Mouse (Mus musculus) midbrain, embryonic 13.5 days (tissue): ENCODE measurements around the gene Mrtfb. TPM values are rescaled to one million over a fixed set of nuclear protein-coding genes. Genes with fewer than 3 reads are reported as not detected.
A peak's percentile ranks its signal among the peaks of the same experiment; 100 is the strongest.

Experiments
- ATAC-seq: fragments of 200-750 bp; cut with Nextera tagmentation; 2 replicates; pipeline ENCODE4 v1.8.0; 2017; ENCODE audit warnings: mild to moderate bottlenecking, moderate TSS enrichment, moderate library complexity
- H3K27ac ChIP-seq: fragments of 300-500 bp; sonication (generic); 2 replicates; pipeline ENCODE4 v1.5.1; 2015; ENCODE audit warnings: inconsistent platforms, mild to moderate bottlenecking, moderate library complexity
- H3K27me3 ChIP-seq: fragments of 300-500 bp; sonication (generic); 2 replicates; pipeline ENCODE4 v1.6.1; 2015; ENCODE audit warnings: mild to moderate bottlenecking, inconsistent platforms
- H3K36me3 ChIP-seq: fragments of 300-500 bp; sonication (generic); 2 replicates; pipeline ENCODE4 v1.6.1; 2015; ENCODE audit warnings: mild to moderate bottlenecking, inconsistent platforms
- H3K4me1 ChIP-seq: fragments of 300-500 bp; sonication (generic); replicated peaks from 2 replicates; pipeline ENCODE4 v1.6.1; 2015; ENCODE audit warnings: inconsistent platforms
- H3K4me2 ChIP-seq: fragments of 300-500 bp; sonication (generic); replicated peaks from 2 replicates; pipeline ENCODE4 v1.6.1; 2015; ENCODE audit warnings: moderate library complexity, mild to moderate bottlenecking, inconsistent platforms
- H3K4me3 ChIP-seq: fragments of 300-500 bp; sonication (generic); replicated peaks from 2 replicates; pipeline ENCODE4 v1.5.1; 2015; ENCODE audit warnings: mild to moderate bottlenecking, inconsistent platforms
- H3K9ac ChIP-seq: fragments of 300-500 bp; sonication (generic); replicated peaks from 2 replicates; pipeline ENCODE4 v1.6.1; 2015; ENCODE audit warnings: mild to moderate bottlenecking, inconsistent platforms
- H3K9me3 ChIP-seq: fragments of 300-500 bp; sonication (generic); 2 replicates; pipeline ENCODE4 v1.6.1; 2016; ENCODE audit warnings: mild to moderate bottlenecking, inconsistent platforms
- WGBS: fragments of 180-500 bp; shearing (Covaris S2); methylation state at CpG from one replicate; pipeline ENCODE4 v1.1.7; 2015; 5-methylcytosine and 5-hydroxymethylcytosine counted together
- polyA plus RNA-seq: library from polyadenylated mRNA; unstranded; fragments of >200 nt; fragmentation: Nextera tagmentation; extraction: Ambion mirVana; gene quantifications from 2 replicates; pipeline ENCODE4 v1.2.1, GENCODE M21; 2015

Mrtfb gene
- 10.0 and 12.6 TPM in 2 replicates for polyA plus RNA-seq

DNA sequence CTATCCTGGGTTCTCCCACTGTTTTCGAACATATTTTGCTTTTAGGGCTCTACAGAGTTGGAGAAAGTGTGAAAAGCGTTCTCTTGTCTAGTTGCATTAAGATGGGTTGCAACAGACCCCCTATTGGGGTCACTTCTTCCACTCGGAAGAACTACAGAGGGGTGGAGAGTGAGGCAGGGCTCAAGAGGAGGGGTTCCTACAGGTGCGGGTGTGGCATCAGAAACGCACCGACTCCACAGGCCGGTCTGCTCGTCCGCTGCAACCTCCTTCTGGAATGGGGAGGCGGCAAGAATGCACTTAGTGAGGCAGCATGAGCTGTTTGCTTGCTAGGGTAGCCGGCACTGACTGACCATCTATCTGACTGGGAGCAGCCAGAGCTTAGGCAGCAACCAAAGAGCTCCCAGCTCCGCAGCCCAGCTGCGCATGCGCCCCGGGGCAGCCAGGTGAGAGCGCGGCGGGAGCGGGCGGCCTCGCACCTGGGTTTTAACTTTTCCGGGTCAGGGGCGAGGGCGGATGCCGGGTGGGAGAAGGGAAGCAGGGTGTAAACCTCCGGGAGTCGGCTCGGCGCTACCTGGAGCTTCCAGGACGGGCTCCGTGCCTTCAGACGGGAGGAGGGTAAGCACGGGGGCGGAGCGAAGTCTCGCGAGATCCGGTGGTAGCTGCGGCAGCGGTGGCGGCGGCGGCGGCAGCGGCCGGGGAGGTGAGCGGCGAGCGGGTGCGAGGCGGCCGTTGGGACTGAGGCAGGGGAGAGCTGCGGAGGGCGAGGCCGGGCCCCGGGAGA lies at the start of gene Mrtfb:
Mrtfb (plus strand) TSS at position 627 of the 781 bp plus-strand sequence.
- H3K27me3 ChIP-seq: no peaks in the 10 kb centered on the region
- peak within 1 kb of the TSS; percentile 86 for H3K9ac ChIP-seq
- H3K9me3 ChIP-seq: no peaks in the 10 kb centered on the region
- peak within 1 kb of the TSS; percentile 78 for H3K4me3 ChIP-seq
- 1% methylated on average over 46 of the region's 56 CpGs for WGBS
- ATAC-seq: peak; percentile 92
- peaks cover 19% of the 10 kb centered on the region for H3K4me1 ChIP-seq
- H3K27ac ChIP-seq: peak within 1 kb of the TSS; percentile 71
- no peaks in the 10 kb centered on the region for H3K36me3 ChIP-seq
- H3K4me2 ChIP-seq: peak within 1 kb of the TSS; percentile 70

DNA sequence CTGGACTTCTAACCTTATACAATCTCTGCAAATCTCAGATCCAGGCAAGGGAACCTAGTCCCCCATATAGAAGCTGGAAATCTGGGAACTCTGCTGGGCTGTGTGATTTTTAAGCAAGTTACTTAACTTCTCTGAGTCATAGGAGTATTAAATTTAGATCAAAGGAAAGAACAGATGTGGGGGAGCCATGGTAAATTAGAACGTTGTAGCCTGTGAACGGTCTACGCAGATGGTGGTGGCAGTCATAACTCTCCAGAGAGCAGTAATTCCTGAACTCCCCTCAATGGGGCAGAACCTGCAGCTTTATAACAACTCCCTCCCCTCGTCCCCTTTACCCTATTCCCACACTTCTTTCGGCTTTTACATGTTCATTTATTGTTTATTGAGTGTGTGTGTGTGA lies 48.6 kb upstream of the Mrtfb start:
- Histone ChIP-seq H3K27me3 (no peaks in the 10 kb centered on the region), H3K9ac (no peak overlapping the region), H3K4me1 (no peaks in the 10 kb centered on the region), H3K9me3 (no peaks in the 10 kb centered on the region), H3K36me3 (no peaks in the 10 kb centered on the region), H3K4me2 (no peak overlapping the region), H3K27ac (no peak overlapping the region), H3K4me3 (no peak overlapping the region)
- ATAC-seq: 0 out of 2 replicates have a peak, but pooled peaks have one; percentile 58
- WGBS: 51% methylated on average over 5 of the region's 5 CpGs

GRCm38 (mm10) chr16:13208087-13208486 lies 48.2 kb upstream of the Mrtfb start:
- no peaks in the 10 kb centered on the region for H3K27me3 ChIP-seq
- WGBS: 23% methylated on average over 3 of the region's 3 CpGs
- H3K4me1 ChIP-seq: no peaks in the 10 kb centered on the region
- H3K9me3 ChIP-seq: no peaks in the 10 kb centered on the region
- no peak overlapping the region for H3K4me2 ChIP-seq
- ATAC-seq: no peak
- H3K9ac ChIP-seq: no peak overlapping the region
- no peak overlapping the region for H3K4me3 ChIP-seq
- H3K36me3 ChIP-seq: no peaks in the 10 kb centered on the region
- no peak overlapping the region for H3K27ac ChIP-seq

DNA sequence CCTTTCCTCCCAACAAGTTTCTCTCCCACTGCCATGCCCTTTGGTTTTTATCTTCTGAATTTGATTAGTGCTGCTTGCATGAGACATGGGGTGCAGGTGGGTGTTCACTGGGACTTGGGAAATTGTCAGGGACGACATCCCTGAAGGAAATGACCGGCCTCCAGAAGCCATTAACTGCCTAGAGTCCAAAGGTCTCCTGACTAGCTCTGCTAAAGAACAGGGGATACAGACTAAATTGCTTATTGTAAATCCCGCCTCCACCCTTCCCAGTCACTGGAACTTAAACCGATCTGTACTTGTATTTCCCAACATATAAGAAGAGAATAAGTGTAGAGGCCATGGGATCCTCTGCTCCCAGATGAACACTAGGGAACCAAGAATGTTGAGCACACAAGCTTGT lies 43.5 kb upstream of the Mrtfb start:
- no peak for ATAC-seq
- H3K4me1 ChIP-seq: no peaks in the 10 kb centered on the region
- H3K9ac ChIP-seq: no peak overlapping the region
- H3K9me3 ChIP-seq: no peaks in the 10 kb centered on the region
- H3K27me3 ChIP-seq: no peaks in the 10 kb centered on the region
- no peak overlapping the region for H3K4me2 ChIP-seq
- WGBS: 90% methylated on average over 4 of the region's 4 CpGs
- no peak overlapping the region for H3K27ac ChIP-seq
- H3K4me3 ChIP-seq: no peak overlapping the region
- H3K36me3 ChIP-seq: no peaks in the 10 kb centered on the region

DNA sequence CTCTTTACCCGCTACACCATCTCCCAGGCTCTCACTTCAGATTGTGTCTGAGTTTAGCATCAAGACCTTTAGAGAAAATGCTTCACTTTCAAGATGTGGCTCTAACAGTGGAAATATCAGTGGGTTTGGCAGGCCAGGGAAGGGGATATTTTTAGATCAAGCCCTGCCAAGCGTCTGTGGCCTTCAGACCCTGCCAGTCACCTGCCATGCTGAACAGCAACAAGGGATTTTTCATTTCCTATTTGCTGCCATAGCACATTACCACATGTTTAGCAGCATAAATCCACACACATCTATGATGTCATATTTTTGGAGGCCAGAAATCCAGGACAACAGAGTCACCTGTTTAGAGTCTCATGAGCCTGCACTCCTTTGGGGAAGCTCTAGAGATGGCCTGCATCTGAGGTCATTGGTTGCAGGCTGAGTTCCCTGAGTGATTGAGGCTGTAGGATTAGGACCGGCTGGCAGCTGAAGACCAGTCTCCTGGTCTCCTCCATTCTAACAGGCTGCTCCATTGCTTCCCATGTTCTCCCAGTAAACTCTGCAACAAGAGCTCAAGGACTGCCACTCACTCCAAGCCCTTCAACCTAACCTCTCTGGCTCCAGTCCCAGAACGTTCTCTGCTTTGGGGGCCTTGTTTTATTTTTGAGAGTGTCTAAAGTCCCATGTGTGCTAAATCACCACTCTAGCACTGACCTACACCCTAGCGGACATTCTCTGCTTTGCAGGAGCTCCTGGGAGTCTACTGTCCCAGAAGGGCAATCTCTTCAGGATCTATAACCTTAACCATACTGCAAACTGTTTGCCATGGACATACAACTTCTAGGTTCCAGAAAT lies 39.9 kb upstream of the Mrtfb start:
- no peaks in the 10 kb centered on the region for H3K4me1 ChIP-seq
- H3K9me3 ChIP-seq: no peaks in the 10 kb centered on the region
- H3K4me2 ChIP-seq: no peak overlapping the region
- H3K36me3 ChIP-seq: no peaks in the 10 kb centered on the region
- H3K4me3 ChIP-seq: no peak overlapping the region
- H3K27ac ChIP-seq: no peak overlapping the region
- H3K27me3 ChIP-seq: no peaks in the 10 kb centered on the region
- WGBS: 75% methylated on average over 5 of the region's 5 CpGs
- no peak for ATAC-seq
- no peak overlapping the region for H3K9ac ChIP-seq

- 87% methylated on average over 8 of the region's 8 CpGs for WGBS
- no peak overlapping the region for H3K4me2 ChIP-seq
- H3K4me1 ChIP-seq: no peaks in the 10 kb centered on the region
- no peak overlapping the region for H3K27ac ChIP-seq
- H3K27me3 ChIP-seq: no peaks in the 10 kb centered on the region
- H3K4me3 ChIP-seq: no peak overlapping the region
- no peak for ATAC-seq
- no peak overlapping the region for H3K9ac ChIP-seq
- no peaks in the 10 kb centered on the region for H3K9me3 ChIP-seq
- no peaks in the 10 kb centered on the region for H3K36me3 ChIP-seq
Measured at GRCm38 (mm10) chr16:13217951-13218350, 38.3 kb upstream of the Mrtfb start.

- no peak for ATAC-seq
- Histone ChIP-seq H3K4me1 (no peaks in the 10 kb centered on the region), H3K27me3 (no peaks in the 10 kb centered on the region), H3K36me3 (no peaks in the 10 kb centered on the region), H3K9me3 (no peaks in the 10 kb centered on the region), H3K27ac (no peak overlapping the region), H3K4me3 (no peak overlapping the region), H3K4me2 (no peak overlapping the region), H3K9ac (no peak overlapping the region)
- 89% methylated on average over 1 of the region's 1 CpGs for WGBS
Measured at GRCm38 (mm10) chr16:13221475-13221874, 34.8 kb upstream of the Mrtfb start.

- 86% methylated on average over 7 of the region's 7 CpGs for WGBS
- no peaks in the 10 kb centered on the region for H3K27me3 ChIP-seq
- no peak overlapping the region for H3K9ac ChIP-seq
- no peak overlapping the region for H3K4me2 ChIP-seq
- no peak overlapping the region for H3K27ac ChIP-seq
- H3K36me3 ChIP-seq: no peaks in the 10 kb centered on the region
- no peak for ATAC-seq
- no peak overlapping the region for H3K4me3 ChIP-seq
- H3K4me1 ChIP-seq: no peaks in the 10 kb centered on the region
- no peaks in the 10 kb centered on the region for H3K9me3 ChIP-seq
Measured at GRCm38 (mm10) chr16:13232043-13232442, 24.2 kb upstream of the Mrtfb start.

DNA sequence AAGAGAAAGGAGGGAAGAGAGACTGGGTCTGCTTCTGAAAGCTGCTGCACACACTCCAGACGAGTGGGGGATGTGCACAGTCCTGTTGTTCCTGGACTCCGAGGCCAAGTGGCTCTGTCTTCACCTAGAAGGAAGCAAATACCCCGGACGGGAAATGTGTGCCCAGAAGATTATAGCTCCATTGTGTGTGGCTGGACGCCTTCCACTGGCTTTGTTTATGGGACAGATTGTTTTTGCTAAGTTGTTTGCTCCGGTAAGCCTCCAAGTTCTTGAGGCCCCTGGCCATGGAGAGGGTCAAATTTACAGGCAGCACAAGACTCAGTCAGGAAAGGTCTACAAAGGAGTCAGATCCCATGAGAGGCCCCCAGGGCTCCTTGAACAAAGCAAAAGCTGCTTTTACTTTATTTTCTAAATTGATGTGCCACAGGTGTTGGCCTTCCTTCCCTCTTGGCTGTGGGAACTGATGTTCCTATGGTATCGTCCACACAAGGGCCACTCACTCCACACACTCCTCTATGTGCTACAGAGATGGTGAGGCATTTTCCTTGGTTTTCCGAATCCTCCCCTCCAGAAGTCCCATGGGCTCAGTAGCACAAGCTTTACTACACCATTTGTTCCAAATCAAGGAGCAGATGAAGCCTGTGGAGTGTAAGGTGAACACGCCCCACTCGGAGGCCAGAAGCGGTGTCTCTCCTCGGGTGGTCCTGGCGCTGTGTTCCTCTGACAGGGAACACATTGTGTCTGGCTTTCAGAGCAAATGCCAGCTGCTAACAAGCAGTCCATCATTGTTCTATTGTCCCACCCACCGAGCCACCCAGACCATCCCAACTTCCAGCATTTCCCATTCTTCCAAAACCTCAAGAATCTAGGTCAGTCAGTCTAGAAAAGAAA lies 23.1 kb upstream of the Mrtfb start:
- Histone ChIP-seq H3K4me2 (no peak overlapping the region), H3K4me1 (no peaks in the 10 kb centered on the region), H3K4me3 (no peak overlapping the region), H3K27ac (no peak overlapping the region), H3K9me3 (no peaks in the 10 kb centered on the region), H3K36me3 (no peaks in the 10 kb centered on the region), H3K27me3 (no peaks in the 10 kb centered on the region), H3K9ac (no peak overlapping the region)
- 66% methylated on average over 14 of the region's 14 CpGs for whole genome bisulfite sequencing
- ATAC-seq: 0 out of 2 replicates have a peak, but pooled peaks have one; percentile 40

DNA sequence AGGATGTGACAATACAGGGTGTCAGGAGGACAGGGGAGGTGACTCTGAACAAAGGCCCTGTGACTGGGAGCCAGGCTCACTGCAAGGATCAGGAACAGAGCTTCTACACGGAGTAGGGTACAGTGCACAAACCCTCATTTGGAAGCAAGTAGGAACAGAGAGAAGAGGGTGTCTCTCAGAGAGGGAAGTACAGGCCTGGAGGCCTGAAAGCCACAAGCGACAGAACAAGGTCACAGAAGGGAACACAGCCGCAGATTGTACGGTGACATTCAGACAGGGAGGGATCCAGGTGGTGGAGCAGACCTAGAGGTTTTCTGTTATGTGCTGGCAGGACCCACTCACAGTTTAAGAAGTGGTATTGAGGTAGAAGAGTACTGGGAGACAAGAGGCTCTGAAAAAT lies 17.2 kb upstream of the Mrtfb start:
- no peak for ATAC-seq
- Histone ChIP-seq H3K4me2 (no peak overlapping the region), H3K9me3 (no peaks in the 10 kb centered on the region), H3K27me3 (no peaks in the 10 kb centered on the region), H3K36me3 (no peaks in the 10 kb centered on the region), H3K4me3 (no peak overlapping the region), H3K9ac (no peak overlapping the region), H3K27ac (no peak overlapping the region), H3K4me1 (no peaks in the 10 kb centered on the region)
- WGBS: 82% methylated on average over 4 of the region's 4 CpGs

- Histone ChIP-seq H3K27me3 (no peaks in the 10 kb centered on the region), H3K9ac (no peak overlapping the region), H3K4me1 (no peaks in the 10 kb centered on the region), H3K9me3 (no peaks in the 10 kb centered on the region), H3K4me2 (no peak overlapping the region), H3K4me3 (no peak overlapping the region), H3K36me3 (no peaks in the 10 kb centered on the region), H3K27ac (no peak overlapping the region)
- WGBS: 72% methylated on average over 2 of the region's 2 CpGs
- no peak for ATAC-seq
Measured at GRCm38 (mm10) chr16:13239544-13239943, 16.7 kb upstream of the Mrtfb start.
